Mouse (Mus musculus) midbrain, postnatal 0 days (tissue): Measurements from ENCODE around the gene Pdxp. TPM values are rescaled to one million over a fixed set of nuclear protein-coding genes. Genes with fewer than 3 reads are reported as not detected.

Experiments
- ATAC-seq: fragments of 200-750 bp; cut with Nextera tagmentation; 2 replicates; pipeline ENCODE4 v1.8.0; 2017; ENCODE audit warnings: moderate number of reproducible peaks, mild to moderate bottlenecking, moderate TSS enrichment, moderate library complexity; ENCODE audit not compliant: low FRiP score
- DNase-seq: peaks from one replicate; pipeline ENCODE4 v3.0.0-alpha.2; 2015; ENCODE audit warnings: low spot score
- H3K27ac ChIP-seq: fragments of 300-500 bp; sonication (generic); 2 replicates; pipeline ENCODE4 v1.5.1; 2014; ENCODE audit warnings: low read depth, mild to moderate bottlenecking, low read length, mixed read lengths
- H3K27me3 ChIP-seq: fragments of 300-500 bp; sonication (generic); 2 replicates; pipeline ENCODE4 v1.6.1; 2014; ENCODE audit warnings: low read length, control low read depth, mixed read lengths; ENCODE audit not compliant: insufficient read depth
- H3K36me3 ChIP-seq: fragments of 300-500 bp; sonication (generic); 2 replicates; pipeline ENCODE4 v1.6.1; 2014; ENCODE audit warnings: low read length, control low read depth, mixed read lengths; ENCODE audit not compliant: insufficient read depth
- H3K4me1 ChIP-seq: fragments of 300-500 bp; sonication (generic); 2 replicates; pipeline ENCODE4 v1.6.1; 2014; ENCODE audit warnings: mild to moderate bottlenecking, control low read depth, antibody characterized with exemption, low read length, mixed read lengths; ENCODE audit not compliant: insufficient read depth
- H3K4me2 ChIP-seq: fragments of 300-500 bp; sonication (generic); 2 replicates; pipeline ENCODE4 v1.6.1; 2014; ENCODE audit warnings: low read depth, mild to moderate bottlenecking, low read length, mixed read lengths; ENCODE audit not compliant: poor library complexity, severe bottlenecking
- H3K4me3 ChIP-seq: fragments of 300-500 bp; sonication (generic); 2 replicates; pipeline ENCODE4 v1.5.1; 2014; ENCODE audit warnings: low read depth, mild to moderate bottlenecking, low read length, moderate library complexity
- H3K9ac ChIP-seq: fragments of 300-500 bp; sonication (generic); replicated peaks from 2 replicates; pipeline ENCODE4 v1.6.1; 2014; ENCODE audit warnings: mild to moderate bottlenecking, low read length, moderate library complexity, mixed read lengths; ENCODE audit not compliant: poor library complexity, severe bottlenecking
- H3K9me3 ChIP-seq: fragments of 300-500 bp; sonication (generic); 2 replicates; pipeline ENCODE4 v1.6.1; 2016; ENCODE audit warnings: low read length, control low read depth
- CTCF ChIP-seq: IDR thresholded peaks from 2 replicates; pipeline ENCODE4 v1.5.1; 2016; ENCODE audit warnings: antibody characterized with exemption, mild to moderate bottlenecking
- WGBS: fragments of 180-500 bp; shearing (Covaris S2); extraction: QIAGEN DNeasy Blood & Tissue Kit; methylation state at CpG from one replicate; pipeline ENCODE4 v1.1.7; 2014; 5-methylcytosine and 5-hydroxymethylcytosine counted together
- polyA plus RNA-seq: library from polyadenylated mRNA; unstranded; fragments of >200 nt; fragmentation: Nextera tagmentation; extraction: Ambion mirVana; gene quantifications from 2 replicates; pipeline ENCODE4 v1.2.1, GENCODE M21; 2015
- total RNA-seq: library from RNA; depleted of rRNA; stranded (reverse); fragments of >200 nt; gene quantifications from 2 replicates; pipeline ENCODE4 v1.2.3, GENCODE M21; 2014

Pdxp gene
- total and polyA plus RNA-seq, 2 experiments from 2014 or later, result 181 to 350 TPM

DNA sequence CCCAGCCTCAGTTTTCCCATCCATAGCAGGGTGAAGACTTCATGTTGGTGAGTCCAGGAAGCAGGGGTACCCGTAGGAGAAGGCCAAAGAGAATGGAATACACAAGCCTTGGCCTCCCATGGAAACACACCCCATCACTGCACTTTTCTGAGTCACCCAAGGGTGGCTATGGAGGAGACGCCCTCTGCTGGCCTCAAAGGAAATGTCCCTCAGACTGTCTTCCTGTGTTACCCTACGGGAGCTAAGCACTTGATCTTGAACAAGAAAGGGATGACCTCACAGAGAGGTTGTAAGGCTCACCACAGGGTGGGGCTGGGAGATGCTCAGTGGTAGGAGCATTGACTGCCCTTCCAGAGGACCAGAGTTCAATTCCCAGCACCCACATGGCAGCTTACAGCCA lies 17.9 kb downstream of the Pdxp start:
- H3K4me2 ChIP-seq, result no peak overlapping the region
- TF ChIP-seq CTCF, result peak; percentile 56

GRCm38 (mm10) chr15:78934784-78935320 lies 21.1 kb downstream of the Pdxp start, which contains the start of gene Nol12:
Gene Nol12, plus strand, starts transcription at chr15:78934933.
- no peaks in the 10 kb centered on the region for H3K27me3 ChIP-seq
- H3K4me1 ChIP-seq, result peaks cover 4% of the 10 kb centered on the region; the same call in 1 of the 2 replicates
- peaks cover 17% of the 10 kb centered on the region for H3K36me3 ChIP-seq
- H3K9ac ChIP-seq, result peak within 1 kb of the TSS; percentile 50
- ATAC-seq (peak; percentile 87), DNase-seq (peak; percentile 94)
- peak; percentile 25; the same call in 1 of the 2 replicates for TF ChIP-seq CTCF
- peak within 1 kb of the TSS; percentile 54 for H3K4me3 ChIP-seq
- under 1% methylated on average over 33 of the region's 42 CpGs for WGBS
- H3K4me2 ChIP-seq, result peak within 1 kb of the TSS; percentile 63
- H3K9me3 ChIP-seq, result no peaks in the 10 kb centered on the region
- peak within 1 kb of the TSS; percentile 73 for H3K27ac ChIP-seq

More for the DNA sequence above, 17.9 kb downstream of the Pdxp start:
- no peak overlapping the region for H3K4me3 ChIP-seq
- H3K27ac ChIP-seq, result no peak overlapping the region
- peaks cover 8% of the 10 kb centered on the region; the same call in 1 of the 2 replicates for H3K4me1 ChIP-seq
- H3K27me3 ChIP-seq, result peaks cover 8% of the 10 kb centered on the region
- H3K36me3 ChIP-seq, result no peaks in the 10 kb centered on the region
- DNase-seq (no peak), ATAC-seq (no peak)
- 26% methylated on average over 3 of the region's 3 CpGs for WGBS
- no peak overlapping the region for H3K9ac ChIP-seq
- H3K9me3 ChIP-seq, result no peaks in the 10 kb centered on the region

- no peaks in the 10 kb centered on the region for H3K9me3 ChIP-seq
- H3K9ac ChIP-seq, result no peak overlapping the region; the same call in 1 of the 2 replicates
- H3K4me3 ChIP-seq, result no peak overlapping the region
- peaks cover 31% of the 10 kb centered on the region for H3K36me3 ChIP-seq
- DNase-seq (no peak), ATAC-seq (no peak)
- no peaks in the 10 kb centered on the region for H3K27me3 ChIP-seq
- peaks cover 4% of the 10 kb centered on the region; the same call in 1 of the 2 replicates for H3K4me1 ChIP-seq
- no peak overlapping the region for H3K27ac ChIP-seq
- H3K4me2 ChIP-seq, result no peak overlapping the region
- WGBS, result 95% methylated on average over 12 of the region's 12 CpGs
- no peak for TF ChIP-seq CTCF
These were observed 22.7 kb downstream of the Pdxp start for GRCm38 (mm10) chr15:78936403-78936802.

DNA sequence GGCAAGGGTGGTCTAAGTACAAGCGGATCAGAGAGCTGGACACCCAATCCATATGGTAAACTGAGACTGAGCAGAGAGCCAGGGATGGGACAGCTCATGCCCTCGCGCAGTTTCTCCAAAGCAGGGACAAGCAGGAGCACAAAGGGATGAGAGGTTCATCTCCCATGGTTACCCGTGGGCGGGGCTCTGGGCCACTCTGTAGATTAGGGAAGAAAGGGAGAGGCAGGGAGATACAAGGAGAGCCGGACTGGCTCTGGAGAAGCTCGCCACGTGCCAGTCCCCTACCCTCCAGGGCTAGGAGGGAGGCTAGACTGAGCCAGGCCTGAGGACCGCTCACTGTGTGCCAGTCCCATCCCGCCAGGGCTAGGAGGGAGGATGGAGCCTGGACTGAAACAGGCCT lies 23.6 kb downstream of the Pdxp start:
- H3K27me3 ChIP-seq, result no peaks in the 10 kb centered on the region
- no peak for TF ChIP-seq CTCF
- 80% methylated on average over 10 of the region's 10 CpGs for WGBS
- ATAC-seq, result no peak
- H3K4me1 ChIP-seq, result peaks cover 4% of the 10 kb centered on the region; the same call in 1 of the 2 replicates
- no peak overlapping the region for H3K9ac ChIP-seq
- H3K36me3 ChIP-seq, result peaks cover 31% of the 10 kb centered on the region
- H3K4me3 ChIP-seq, result no peak overlapping the region
- no peak overlapping the region for H3K4me2 ChIP-seq
- no peak for DNase-seq
- H3K27ac ChIP-seq, result no peak overlapping the region
- no peaks in the 10 kb centered on the region for H3K9me3 ChIP-seq

DNA sequence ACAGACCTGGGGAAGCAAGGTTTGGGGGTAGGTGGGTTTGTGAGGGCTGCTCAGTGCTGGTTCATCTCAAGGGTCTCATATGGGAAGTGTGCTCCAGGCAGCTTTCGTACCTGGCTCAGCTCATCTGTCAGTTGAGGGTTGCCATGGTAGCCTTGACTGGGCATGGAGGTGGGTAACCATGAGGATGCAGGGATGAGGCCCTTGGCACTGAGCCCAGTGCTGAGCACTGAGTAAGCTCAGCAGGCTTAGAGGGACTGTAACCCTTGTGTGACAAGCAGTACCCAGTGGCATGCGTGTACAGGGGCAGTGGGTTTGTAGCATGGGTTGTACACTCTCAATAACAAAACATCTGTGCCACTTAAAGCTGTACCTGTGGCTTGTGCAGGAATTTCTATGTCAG lies 24.2 kb downstream of the Pdxp start:
- no peak overlapping the region for H3K9ac ChIP-seq
- peaks cover 4% of the 10 kb centered on the region; the same call in 1 of the 2 replicates for H3K4me1 ChIP-seq
- DNase-seq, result peak; percentile 40
- peaks cover 31% of the 10 kb centered on the region for H3K36me3 ChIP-seq
- no peaks in the 10 kb centered on the region for H3K9me3 ChIP-seq
- no peak for ATAC-seq
- H3K27me3 ChIP-seq, result no peaks in the 10 kb centered on the region
- no peak overlapping the region for H3K4me2 ChIP-seq
- no peak for TF ChIP-seq CTCF
- 73% methylated on average over 2 of the region's 2 CpGs for WGBS
- H3K27ac ChIP-seq, result no peak overlapping the region
- no peak overlapping the region for H3K4me3 ChIP-seq

DNA sequence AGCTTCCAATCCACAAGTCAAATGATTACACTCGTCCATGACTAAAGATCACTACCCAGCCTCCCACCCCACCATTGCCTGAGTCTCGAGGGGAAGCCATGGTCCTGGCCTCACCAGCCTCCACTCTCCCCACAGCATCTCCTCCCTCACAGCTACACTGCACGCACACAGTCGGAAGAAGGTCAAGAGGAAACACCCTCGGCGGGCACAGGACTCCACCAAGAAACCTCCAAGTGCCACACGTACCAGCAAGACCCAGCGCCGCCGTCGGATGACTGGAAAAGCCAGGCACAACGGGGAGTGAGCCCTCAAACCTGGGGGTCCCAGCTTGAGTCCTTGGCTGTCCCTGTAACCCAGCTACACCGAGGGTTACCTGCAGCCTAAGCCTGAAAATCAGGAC lies 26.6 kb downstream of the Pdxp start:
- Histone ChIP-seq H3K4me1 (peaks cover 4% of the 10 kb centered on the region; the same call in 1 of the 2 replicates), H3K27ac (no peak overlapping the region), H3K9me3 (no peaks in the 10 kb centered on the region), H3K27me3 (no peaks in the 10 kb centered on the region), H3K9ac (no peak overlapping the region), H3K36me3 (peaks cover 31% of the 10 kb centered on the region), H3K4me3 (no peak overlapping the region), H3K4me2 (no peak overlapping the region)
- 94% methylated on average over 13 of the region's 13 CpGs for WGBS
- ATAC-seq, result no peak
- no peak for DNase-seq
- no peak for TF ChIP-seq CTCF
